Mouse (Mus musculus): ENCODE measurements around the gene Zfp866.

DNA sequence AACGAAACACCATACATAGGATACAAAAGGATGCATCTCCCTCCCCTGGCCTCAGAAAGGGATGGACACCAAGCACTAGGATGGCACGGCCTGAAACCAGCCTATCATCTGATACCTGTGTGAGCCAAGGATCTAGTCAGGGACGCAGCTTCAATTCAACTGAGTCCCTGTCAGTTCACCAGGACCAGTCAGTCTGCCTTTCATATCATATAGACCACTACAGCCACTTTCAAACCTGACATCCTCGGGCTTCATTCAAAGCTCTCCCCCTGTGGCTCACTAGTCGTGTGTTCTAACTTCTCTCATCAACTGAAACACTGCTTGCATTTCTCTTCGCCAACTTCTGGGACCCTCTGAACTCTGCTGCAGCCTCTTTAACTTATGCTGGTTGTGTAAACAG, 75.6 kb downstream of the Zfp866 start:
- TF ChIP-seq CTCF (IDR thresholded peaks at IDR 0.05; ENCODE audit: low read depth, low read length) (no peak), POLR2A (IDR thresholded peaks at IDR 0.05; ENCODE audit: extremely low read depth, insufficient read depth, low read length) (no peak)
